Mouse (Mus musculus): ENCODE results near the gene Vps26b. TPM values are rescaled to one million over a fixed set of nuclear protein-coding genes. Genes with fewer than 3 reads are reported as not detected.

Gene Vps26b
- polyA plus RNA-seq (2012; fragmentation: generic; extraction: Trizol): 10 to 100 TPM; 13.8 to 31.5 TPM

GRCm38 (mm10) chr9:27029828-27030762 is at the start of gene Vps26b, which contains the start of gene Ncapd3:
Vps26b (minus strand) TSS chr9:27030065.
Ncapd3 (plus strand) TSS chr9:27030175.

GRCm38 (mm10) chr9:26999461-27000395 is 30.1 kb downstream of the Vps26b start, which contains the start of the genes Acad8 and Thyn1:
Acad8 (minus strand) TSS chr9:26999566.
Thyn1 (plus strand) TSS chr9:26999710.

Other genes with a start within 250 kb of the Vps26b start
- not detected for gene Glb1l2, start 223.6 kb downstream of the Vps26b start, polyA plus RNA-seq (2012; fragmentation: generic; extraction: Trizol)
- not detected for gene Glb1l3, start 169.2 kb downstream of the Vps26b start, polyA plus RNA-seq (2012; fragmentation: generic; extraction: Trizol)
- under 1 TPM in 1 of 2 experiments, not detected in 1; 0.02 TPM for gene Gm1110, start 107.0 kb downstream of the Vps26b start, polyA plus RNA-seq (2012; fragmentation: generic; extraction: Trizol)
- gene Acad8, start 30.5 kb downstream of the Vps26b start, polyA plus RNA-seq (2012; fragmentation: generic; extraction: Trizol): 10 to 100 TPM in 1 of 2 experiments, 1 to 10 TPM in 1; 8.9 to 31.5 TPM
- gene Thyn1, start 30.4 kb downstream of the Vps26b start, polyA plus RNA-seq (2012; fragmentation: generic; extraction: Trizol): 10 to 100 TPM; 26.7 to 66.8 TPM
- gene Ncapd3, start 110 bp upstream of the Vps26b start, polyA plus RNA-seq (2012; fragmentation: generic; extraction: Trizol): 1 to 10 TPM in 1 of 2 experiments, under 1 TPM in 1; 0.84 to 5.5 TPM
- 10 to 100 TPM in 1 of 2 experiments, 1 to 10 TPM in 1; 2.1 to 23.4 TPM for gene Jam3, start 125.4 kb upstream of the Vps26b start, polyA plus RNA-seq (2012; fragmentation: generic; extraction: Trizol)